Mouse (Mus musculus) cortical plate, adult 2 months (tissue): Measurements from ENCODE around the gene Trim16.

Experiments used
- CTCF ChIP-seq: fragments of 200-500 bp; IDR thresholded peaks from 2 replicates; pipeline ENCODE4 v1.5.1; 2011; ENCODE audit warnings: mild to moderate bottlenecking, control low read depth, low read length; ENCODE audit not compliant: insufficient read depth; ENCODE audit errors: extremely low read depth
- POLR2A ChIP-seq: fragments of 200-500 bp; IDR thresholded peaks from 2 replicates; pipeline ENCODE4 v1.6.1; 2011; ENCODE audit warnings: mild to moderate bottlenecking, low read length, control low read depth; ENCODE audit not compliant: insufficient read depth; ENCODE audit errors: extremely low read depth

DNA sequence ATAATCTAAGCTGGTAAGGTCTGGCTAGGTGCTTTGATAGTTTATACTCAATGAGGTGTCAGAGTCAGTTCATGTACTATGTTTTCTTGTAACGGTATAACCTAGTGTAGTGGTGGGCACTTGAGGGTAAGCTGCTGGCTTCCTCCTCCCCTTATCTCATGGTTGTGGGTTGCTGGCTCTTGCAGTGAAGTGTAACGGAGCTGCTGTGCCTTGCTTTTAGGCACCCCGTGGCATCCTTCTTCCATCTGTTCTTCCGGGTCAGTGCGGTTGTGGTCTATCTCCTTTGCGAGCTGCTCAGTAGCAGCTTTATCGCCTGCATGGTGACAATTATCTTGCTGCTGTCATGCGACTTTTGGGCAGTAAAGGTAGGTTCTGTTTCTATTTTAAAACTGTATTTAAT, 63.4 kb downstream of the Trim16 start:
- TF ChIP-seq POLR2A, result no peak
- TF ChIP-seq CTCF, result no peak
